Mouse (Mus musculus) midbrain, embryonic 13.5 days (tissue): Measurements from ENCODE around the gene Snx12. TPM values are rescaled to one million over a fixed set of nuclear protein-coding genes. Genes with fewer than 3 reads are reported as not detected.
A peak's percentile ranks its signal among the peaks of the same experiment; 100 is the strongest.

ENCODE experiments used
- ATAC-seq: fragments of 200-750 bp; cut with Nextera tagmentation; 2 replicates; pipeline ENCODE4 v1.8.0; 2017; ENCODE audit warnings: mild to moderate bottlenecking, moderate TSS enrichment, moderate library complexity
- H3K27ac ChIP-seq: fragments of 300-500 bp; sonication (generic); 2 replicates; pipeline ENCODE4 v1.5.1; 2015; ENCODE audit warnings: inconsistent platforms, mild to moderate bottlenecking, moderate library complexity
- H3K27me3 ChIP-seq: fragments of 300-500 bp; sonication (generic); 2 replicates; pipeline ENCODE4 v1.6.1; 2015; ENCODE audit warnings: mild to moderate bottlenecking, inconsistent platforms
- H3K36me3 ChIP-seq: fragments of 300-500 bp; sonication (generic); 2 replicates; pipeline ENCODE4 v1.6.1; 2015; ENCODE audit warnings: mild to moderate bottlenecking, inconsistent platforms
- H3K4me1 ChIP-seq: fragments of 300-500 bp; sonication (generic); replicated peaks from 2 replicates; pipeline ENCODE4 v1.6.1; 2015; ENCODE audit warnings: inconsistent platforms
- H3K4me2 ChIP-seq: fragments of 300-500 bp; sonication (generic); replicated peaks from 2 replicates; pipeline ENCODE4 v1.6.1; 2015; ENCODE audit warnings: moderate library complexity, mild to moderate bottlenecking, inconsistent platforms
- H3K4me3 ChIP-seq: fragments of 300-500 bp; sonication (generic); replicated peaks from 2 replicates; pipeline ENCODE4 v1.5.1; 2015; ENCODE audit warnings: mild to moderate bottlenecking, inconsistent platforms
- H3K9ac ChIP-seq: fragments of 300-500 bp; sonication (generic); replicated peaks from 2 replicates; pipeline ENCODE4 v1.6.1; 2015; ENCODE audit warnings: mild to moderate bottlenecking, inconsistent platforms
- H3K9me3 ChIP-seq: fragments of 300-500 bp; sonication (generic); 2 replicates; pipeline ENCODE4 v1.6.1; 2016; ENCODE audit warnings: mild to moderate bottlenecking, inconsistent platforms
- WGBS: fragments of 180-500 bp; shearing (Covaris S2); methylation state at CpG from one replicate; pipeline ENCODE4 v1.1.7; 2015; 5-methylcytosine and 5-hydroxymethylcytosine counted together
- polyA plus RNA-seq: library from polyadenylated mRNA; unstranded; fragments of >200 nt; fragmentation: Nextera tagmentation; extraction: Ambion mirVana; gene quantifications from 2 replicates; pipeline ENCODE4 v1.2.1, GENCODE M21; 2015

Snx12 gene
- polyA plus RNA-seq, 1 experiment from 2014 or later, result 55.8 TPM

DNA sequence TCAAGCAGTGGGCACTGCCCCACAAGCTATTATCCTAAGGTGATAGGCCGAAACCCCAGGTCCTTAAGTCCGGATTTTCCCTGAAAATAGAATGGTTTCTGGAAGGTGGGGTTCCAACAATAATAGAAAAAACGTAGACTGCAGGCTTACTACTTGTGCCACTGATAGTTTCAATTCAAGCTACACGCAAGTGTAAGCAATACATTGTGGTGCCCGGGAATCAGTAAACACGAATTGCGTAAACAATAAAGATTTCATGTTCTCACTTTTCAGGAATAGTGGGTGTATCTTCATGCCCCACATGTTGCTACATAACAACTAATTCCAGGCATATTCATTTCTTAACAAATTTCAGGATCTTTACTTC, 416 bp upstream of the Snx12 start:
- Histone ChIP-seq H3K4me3 (peak overlapping the region; percentile 54), H3K9ac (no peak overlapping the region), H3K4me2 (peak overlapping the region; percentile 48), H3K9me3 (no peaks in the 10 kb centered on the region), H3K27me3 (peaks cover 22% of the 10 kb centered on the region; the same call in 1 of the 2 replicates), H3K27ac (peak overlapping the region; percentile 68), H3K36me3 (no peaks in the 10 kb centered on the region), H3K4me1 (peaks cover 10% of the 10 kb centered on the region)
- ATAC-seq, result no peak; the same call in 1 of the 2 replicates
- 36% methylated on average over 7 of the region's 7 CpGs for WGBS

DNA sequence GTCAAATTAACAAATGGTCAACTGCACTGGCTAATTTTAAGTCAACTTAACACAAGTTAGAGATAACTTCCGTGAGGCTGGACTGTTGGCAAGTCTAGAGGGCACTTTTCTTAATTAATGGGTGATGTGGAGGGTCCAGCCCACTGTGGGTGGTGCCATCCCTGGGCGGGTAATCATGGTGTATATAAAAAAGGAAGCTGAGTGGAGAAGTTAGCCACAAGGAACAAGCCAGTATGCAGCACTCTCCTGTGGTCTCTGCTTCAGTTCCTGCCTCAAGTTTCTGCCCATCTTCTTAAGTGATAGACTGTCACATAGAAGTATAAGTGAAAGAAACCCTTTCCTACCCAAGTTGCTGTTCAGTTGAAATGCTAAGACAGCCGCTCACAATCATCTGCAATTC, 33.1 kb downstream of the Snx12 start:
- H3K27ac ChIP-seq, result no peak overlapping the region
- H3K36me3 ChIP-seq, result no peaks in the 10 kb centered on the region
- ATAC-seq, result no peak
- H3K4me2 ChIP-seq, result no peak overlapping the region
- no peaks in the 10 kb centered on the region for H3K4me1 ChIP-seq
- H3K27me3 ChIP-seq, result peaks cover 14% of the 10 kb centered on the region
- WGBS, result 82% methylated on average over 3 of the region's 3 CpGs
- no peak overlapping the region for H3K4me3 ChIP-seq
- H3K9me3 ChIP-seq, result no peaks in the 10 kb centered on the region
- H3K9ac ChIP-seq, result no peak overlapping the region

DNA sequence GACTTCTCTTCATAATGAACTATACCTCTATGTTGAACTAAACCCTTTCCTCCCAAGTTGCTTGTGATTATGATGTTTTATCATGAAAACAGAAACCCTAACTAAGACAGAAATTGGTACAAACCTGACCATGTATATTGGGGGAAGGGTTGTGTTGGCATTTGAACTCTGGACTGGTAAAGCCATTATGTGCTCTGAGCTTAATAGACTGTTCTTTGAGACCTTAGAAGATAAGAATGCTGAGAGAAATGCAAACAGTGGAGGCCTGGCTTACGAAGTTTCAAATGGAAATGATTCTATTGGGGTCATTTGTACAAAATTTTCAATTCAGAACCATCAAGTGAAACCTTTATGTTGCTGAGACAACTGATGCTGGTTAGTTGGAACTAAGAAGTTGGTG, 34.7 kb downstream of the Snx12 start:
- H3K4me1 ChIP-seq, result no peaks in the 10 kb centered on the region
- H3K36me3 ChIP-seq, result no peaks in the 10 kb centered on the region
- H3K4me2 ChIP-seq, result no peak overlapping the region
- no peak for ATAC-seq
- no peak overlapping the region for H3K9ac ChIP-seq
- peaks cover 13% of the 10 kb centered on the region for H3K27me3 ChIP-seq
- 57% methylated on average over 1 of the region's 1 CpGs for WGBS
- H3K9me3 ChIP-seq, result no peaks in the 10 kb centered on the region
- no peak overlapping the region for H3K27ac ChIP-seq
- H3K4me3 ChIP-seq, result no peak overlapping the region

DNA sequence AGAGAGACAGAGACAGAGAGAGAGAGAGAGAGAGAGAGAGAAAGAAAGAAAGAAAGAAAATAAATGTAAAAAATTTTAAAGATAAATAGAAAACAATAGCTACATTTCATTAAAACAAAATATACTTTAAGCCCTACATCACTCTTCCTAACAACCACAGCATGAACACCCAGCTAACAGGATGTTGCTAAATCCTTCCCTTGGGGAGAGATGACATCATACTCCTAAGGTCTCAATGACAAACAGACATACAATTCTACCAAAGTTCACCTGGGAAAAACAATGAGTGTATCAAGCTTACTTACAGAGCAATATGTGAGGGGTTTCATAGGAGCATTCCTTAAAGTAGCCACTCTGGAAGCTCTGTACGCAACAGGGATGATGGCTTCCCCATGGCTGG, 49.0 kb downstream of the Snx12 start:
- 74% methylated on average over 1 of the region's 1 CpGs for WGBS
- no peak for ATAC-seq
- no peak overlapping the region for H3K9ac ChIP-seq

DNA sequence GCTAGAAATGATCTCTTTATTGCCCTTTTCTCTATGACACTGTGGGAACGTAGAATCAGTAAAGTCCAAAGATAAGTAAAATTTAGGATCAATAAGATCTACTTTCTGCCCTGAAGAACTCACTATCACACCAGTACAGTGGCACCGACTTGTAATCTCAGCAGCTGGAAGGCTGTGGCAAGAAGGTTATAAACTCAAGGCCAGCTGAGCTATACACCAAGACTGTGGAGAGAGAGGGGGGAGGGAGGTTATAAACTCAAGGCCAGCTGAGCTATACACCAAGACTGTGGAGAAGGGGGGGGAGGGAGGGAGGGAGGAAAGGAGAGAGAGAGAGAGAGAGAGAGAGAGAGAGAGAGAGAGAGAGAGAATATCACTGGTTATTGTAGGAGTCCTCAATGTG, 53.9 kb downstream of the Snx12 start:
- H3K36me3 ChIP-seq, result no peaks in the 10 kb centered on the region
- H3K9me3 ChIP-seq, result no peaks in the 10 kb centered on the region
- no peak overlapping the region for H3K27ac ChIP-seq
- H3K4me1 ChIP-seq, result no peaks in the 10 kb centered on the region
- peaks cover 5% of the 10 kb centered on the region; the same call in 1 of the 2 replicates for H3K27me3 ChIP-seq
- no peak overlapping the region for H3K4me3 ChIP-seq
- ATAC-seq, result no peak
- no peak overlapping the region for H3K9ac ChIP-seq
- WGBS, result 85% methylated on average over 2 of the region's 2 CpGs
- no peak overlapping the region for H3K4me2 ChIP-seq

More for the DNA sequence above, 49.0 kb downstream of the Snx12 start:
- Histone ChIP-seq H3K4me1 (no peaks in the 10 kb centered on the region), H3K27ac (no peak overlapping the region), H3K4me2 (no peak overlapping the region), H3K36me3 (no peaks in the 10 kb centered on the region), H3K27me3 (peaks cover 3% of the 10 kb centered on the region; the same call in 1 of the 2 replicates), H3K4me3 (no peak overlapping the region), H3K9me3 (no peaks in the 10 kb centered on the region)

DNA sequence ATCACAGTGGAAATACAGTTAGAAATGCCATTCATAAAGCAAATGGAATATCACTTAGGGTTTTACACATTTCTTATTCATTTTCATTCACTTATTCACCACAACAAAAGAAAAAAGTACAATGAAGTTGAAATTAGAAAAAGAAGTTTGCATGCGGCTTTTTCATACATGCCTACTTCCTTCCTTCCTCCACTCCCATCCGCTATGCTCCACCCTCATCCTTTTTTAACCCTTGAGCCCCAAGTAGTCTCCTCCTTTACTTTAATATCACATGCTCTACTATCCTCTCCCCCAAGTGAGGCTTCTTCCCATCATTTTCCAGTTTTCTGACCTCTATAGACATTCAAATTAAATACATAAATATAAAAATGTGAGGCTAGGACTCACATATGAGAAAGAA, 58.6 kb downstream of the Snx12 start:
- Histone ChIP-seq H3K4me2 (no peak overlapping the region), H3K9me3 (no peaks in the 10 kb centered on the region), H3K4me3 (no peak overlapping the region), H3K27ac (no peak overlapping the region), H3K9ac (no peak overlapping the region), H3K27me3 (0 out of 2 replicates have a peak, but pooled peaks cover 2% of the 10 kb centered on the region), H3K4me1 (no peaks in the 10 kb centered on the region), H3K36me3 (no peaks in the 10 kb centered on the region)
- no peak for ATAC-seq
- WGBS, result 87% methylated on average over 2 of the region's 2 CpGs

DNA sequence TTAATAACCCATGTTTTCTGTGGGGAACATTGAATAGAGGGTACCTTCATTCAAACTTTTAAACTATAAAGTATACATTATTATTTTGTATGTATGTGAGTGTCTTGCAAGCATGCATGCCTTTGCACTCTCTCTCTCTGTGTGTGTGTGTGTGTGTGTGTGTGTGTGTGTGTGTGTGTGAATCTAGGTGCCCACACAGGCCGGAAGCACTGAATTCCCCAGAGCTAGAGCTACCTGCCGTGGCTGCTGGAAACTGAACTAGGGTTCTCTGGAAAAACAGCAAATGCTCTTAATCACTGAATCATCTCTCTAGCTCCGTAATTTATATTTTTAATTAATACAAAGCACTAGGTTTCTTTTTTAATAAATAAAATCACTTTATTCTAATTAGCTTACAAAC, 59.1 kb downstream of the Snx12 start:
- Histone ChIP-seq H3K27ac (no peak overlapping the region), H3K4me3 (no peak overlapping the region), H3K9me3 (no peaks in the 10 kb centered on the region), H3K4me2 (no peak overlapping the region), H3K4me1 (no peaks in the 10 kb centered on the region), H3K9ac (no peak overlapping the region), H3K36me3 (no peaks in the 10 kb centered on the region), H3K27me3 (0 out of 2 replicates have a peak, but pooled peaks cover 2% of the 10 kb centered on the region)
- no peak for ATAC-seq
- 90% methylated on average over 3 of the region's 3 CpGs for WGBS

DNA sequence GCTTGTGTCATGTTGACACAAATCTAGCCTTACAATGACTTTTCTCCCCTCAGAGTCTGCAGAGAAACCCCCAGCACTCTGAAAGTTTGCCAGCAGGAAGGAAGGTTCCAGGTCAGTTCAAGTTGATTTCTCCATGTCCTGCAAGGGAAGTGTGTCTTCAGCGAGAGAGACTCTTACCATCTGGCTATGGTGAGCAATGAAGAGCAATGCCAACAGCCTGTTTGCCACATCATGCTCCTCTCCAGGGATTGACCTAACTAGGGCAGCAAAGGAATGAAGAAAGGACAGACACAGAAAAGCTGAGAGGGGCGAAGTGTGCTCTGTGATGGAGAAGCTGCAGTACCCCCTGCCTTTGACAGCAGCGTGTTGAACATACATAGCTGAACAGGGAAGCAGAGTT, 59.8 kb downstream of the Snx12 start:
- H3K4me1 ChIP-seq, result no peaks in the 10 kb centered on the region
- H3K36me3 ChIP-seq, result no peaks in the 10 kb centered on the region
- H3K9ac ChIP-seq, result no peak overlapping the region
- ATAC-seq, result no peak
- 88% methylated on average over 3 of the region's 3 CpGs for WGBS
- no peak overlapping the region for H3K4me3 ChIP-seq
- no peaks in the 10 kb centered on the region for H3K9me3 ChIP-seq
- 0 out of 2 replicates have a peak, but pooled peaks cover 2% of the 10 kb centered on the region for H3K27me3 ChIP-seq
- no peak overlapping the region for H3K4me2 ChIP-seq
- no peak overlapping the region for H3K27ac ChIP-seq

DNA sequence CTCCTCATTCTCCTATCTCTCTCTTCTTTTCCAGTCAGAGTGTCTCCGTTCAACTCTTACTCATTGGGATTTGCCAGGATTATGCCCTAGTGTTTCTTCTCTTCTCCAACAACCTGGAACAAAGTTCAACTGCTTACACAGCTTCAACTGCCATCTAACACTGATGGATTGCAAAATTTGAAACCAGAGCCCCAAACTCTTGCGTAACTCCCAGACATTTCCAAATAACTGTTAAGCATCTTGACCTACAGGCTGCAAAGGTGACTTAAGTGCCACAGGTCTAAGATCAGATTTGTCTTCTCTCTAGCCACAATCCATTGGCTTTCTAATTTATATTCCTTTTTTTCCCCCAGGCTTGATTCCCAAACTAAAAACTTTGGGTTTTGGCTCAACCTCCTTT, 64.9 kb downstream of the Snx12 start:
- no peaks in the 10 kb centered on the region for H3K36me3 ChIP-seq
- no peak overlapping the region for H3K9ac ChIP-seq
- H3K27me3 ChIP-seq, result no peaks in the 10 kb centered on the region
- no peak overlapping the region for H3K27ac ChIP-seq
- 0 out of 2 replicates have a peak, but pooled peaks cover 3% of the 10 kb centered on the region for H3K4me1 ChIP-seq
- WGBS, result 92% methylated on average over 2 of the region's 2 CpGs
- ATAC-seq, result no peak
- H3K4me3 ChIP-seq, result no peak overlapping the region
- H3K9me3 ChIP-seq, result no peaks in the 10 kb centered on the region
- no peak overlapping the region for H3K4me2 ChIP-seq

DNA sequence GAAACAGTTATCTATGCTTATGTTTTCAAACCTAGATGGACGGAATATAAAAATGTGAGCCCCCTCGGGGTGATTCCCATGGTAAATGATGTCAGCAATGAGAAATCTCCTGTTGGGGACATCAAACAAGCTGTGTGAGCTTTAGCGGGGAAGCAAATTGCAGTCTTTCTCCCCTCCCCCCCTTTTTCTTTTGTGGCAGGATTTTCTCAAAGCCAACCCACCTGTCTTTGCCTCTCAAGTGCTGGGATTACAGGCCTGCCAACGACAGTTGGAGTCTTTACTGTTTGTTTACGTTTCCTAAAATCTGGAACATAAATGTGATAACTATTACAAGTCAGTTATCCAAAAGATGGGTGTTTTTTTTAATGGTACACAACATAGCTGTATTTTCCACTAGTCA, 66.0 kb downstream of the Snx12 start:
- H3K9ac ChIP-seq, result no peak overlapping the region
- H3K9me3 ChIP-seq, result no peaks in the 10 kb centered on the region
- no peak overlapping the region for H3K27ac ChIP-seq
- 0 out of 2 replicates have a peak, but pooled peaks cover 3% of the 10 kb centered on the region for H3K4me1 ChIP-seq
- H3K4me3 ChIP-seq, result no peak overlapping the region
- WGBS, result 30% methylated on average over 5 of the region's 5 CpGs
- no peaks in the 10 kb centered on the region for H3K27me3 ChIP-seq
- ATAC-seq, result no peak
- no peaks in the 10 kb centered on the region for H3K36me3 ChIP-seq
- H3K4me2 ChIP-seq, result no peak overlapping the region

DNA sequence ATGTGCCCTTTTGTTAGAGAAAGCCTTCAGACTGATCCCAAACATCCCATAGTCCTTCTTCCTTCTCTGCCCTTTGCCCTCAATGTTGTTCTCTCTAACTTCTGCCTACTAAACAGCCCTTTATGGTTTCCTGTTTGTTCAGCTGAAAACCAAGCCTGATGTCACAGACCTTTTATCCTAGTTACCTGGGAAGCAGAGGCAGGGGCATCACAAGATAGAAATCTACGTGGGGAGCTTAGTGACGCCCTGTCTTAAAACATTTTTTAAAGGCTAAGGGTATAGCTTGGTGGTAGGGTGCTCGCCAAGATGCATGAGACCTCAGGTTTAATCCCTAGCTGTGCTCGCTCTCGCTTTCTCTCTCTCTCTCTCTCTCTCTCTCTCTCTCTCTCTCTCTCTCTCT, 74.9 kb downstream of the Snx12 start:
- no peaks in the 10 kb centered on the region for H3K36me3 ChIP-seq
- no peak overlapping the region for H3K4me2 ChIP-seq
- H3K9me3 ChIP-seq, result no peaks in the 10 kb centered on the region
- H3K27me3 ChIP-seq, result no peaks in the 10 kb centered on the region
- H3K4me1 ChIP-seq, result no peaks in the 10 kb centered on the region
- H3K27ac ChIP-seq, result no peak overlapping the region
- WGBS, result 72% methylated on average over 5 of the region's 5 CpGs
- no peak overlapping the region for H3K9ac ChIP-seq
- H3K4me3 ChIP-seq, result no peak overlapping the region
- no peak for ATAC-seq

DNA sequence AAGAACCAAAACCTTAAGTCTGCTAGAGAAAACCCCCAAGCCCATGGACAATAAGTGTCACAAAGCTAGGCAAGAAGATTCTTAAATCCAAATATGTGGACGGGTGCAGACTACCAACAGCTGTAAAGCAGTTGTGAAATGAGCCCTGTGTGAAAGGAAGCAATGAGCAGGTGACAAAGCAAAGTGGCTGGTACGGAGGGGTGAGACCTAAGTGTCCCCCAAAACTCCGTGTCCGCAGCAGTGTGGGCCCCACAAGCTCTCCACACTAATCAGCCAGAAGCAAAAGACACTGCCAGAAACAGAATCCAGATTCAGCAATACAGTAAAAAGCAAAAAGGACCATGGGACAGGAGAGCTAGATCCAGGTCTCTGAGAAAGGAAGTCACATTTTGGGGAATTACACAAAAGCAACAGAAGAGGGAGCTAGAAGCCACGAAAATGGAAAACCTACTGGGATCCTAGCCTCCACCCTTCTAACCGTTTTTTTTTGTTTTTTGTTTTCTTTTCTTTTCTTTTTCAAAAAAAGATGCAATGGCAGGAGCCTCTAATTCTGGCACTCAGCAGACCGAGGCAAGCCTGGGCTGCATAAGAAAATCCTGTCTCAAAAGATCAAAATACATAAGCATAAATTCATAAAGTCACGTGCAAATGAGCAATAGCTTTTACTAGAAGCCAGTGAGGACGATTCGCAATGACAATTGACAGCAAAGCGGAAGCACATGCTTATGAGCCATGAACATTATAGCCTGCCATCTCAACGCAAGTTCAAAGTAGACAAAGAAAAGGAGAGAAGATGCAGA, 90.2 kb downstream of the Snx12 start:
- H3K4me1 ChIP-seq, result no peaks in the 10 kb centered on the region
- H3K27me3 ChIP-seq, result no peaks in the 10 kb centered on the region; the same call in 1 of the 2 replicates
- ATAC-seq, result peak; percentile 62; the same call in 1 of the 2 replicates
- no peaks in the 10 kb centered on the region for H3K36me3 ChIP-seq
- no peaks in the 10 kb centered on the region for H3K9me3 ChIP-seq
- WGBS, result 35% methylated on average over 12 of the region's 12 CpGs
- no peak overlapping the region for H3K4me3 ChIP-seq
- H3K27ac ChIP-seq, result no peak overlapping the region
- H3K9ac ChIP-seq, result no peak overlapping the region
- peak overlapping the region; percentile 29; the same call in 1 of the 2 replicates for H3K4me2 ChIP-seq
